Mouse (Mus musculus): ENCODE measurements around the gene Cdhr3. TPM values are rescaled to one million over a fixed set of nuclear protein-coding genes. Genes with fewer than 3 reads are reported as not detected.
"Not testable (repeated sequence)": the region's sequence is repeated elsewhere in the genome, so short reads cannot be mapped to it uniquely, and the experiment has no call there.

The Cdhr3 gene
- polyA plus RNA-seq, 1 experiment from 2014 or later, result 0.32 TPM

- Histone ChIP-seq H3K27me3 (ENCODE audit: control insufficient read depth, insufficient read depth, low read length) (no peaks in the 10 kb centered on the region), H3K9me3 (ENCODE audit: control insufficient read depth, low read length) (no peaks in the 10 kb centered on the region), H3K4me2 (replicated peaks; ENCODE audit: low read depth, low read length) (no peak overlapping the region), H3K4me3 (ENCODE audit: low read depth, low read length) (no peak overlapping the region), H3K36me3 (ENCODE audit: control insufficient read depth, insufficient read depth, low read length) (no peaks in the 10 kb centered on the region), H3K9ac (ENCODE audit: low read depth, low read length) (no peak overlapping the region), H3K4me1 (replicated peaks; ENCODE audit: control insufficient read depth, insufficient read depth, low read length) (no peaks in the 10 kb centered on the region; the same call in 1 of the 2 replicates), H3K27ac (ENCODE audit: low read depth, low read length) (no peak overlapping the region)
- DNase-seq (ENCODE audit: low spot score) (peak; percentile 39), ATAC-seq (ENCODE audit: low FRiP score) (no peak)
- WGBS, result 41% methylated on average over 3 of the region's 3 CpGs
These were observed 82.6 kb downstream of the Cdhr3 start for GRCm38 (mm10) chr12:33010026-33010425.

- Histone ChIP-seq H3K4me2 (replicated peaks; ENCODE audit: low read depth, low read length) (no peak overlapping the region), H3K27me3 (ENCODE audit: control insufficient read depth, insufficient read depth, low read length) (no peaks in the 10 kb centered on the region), H3K9me3 (ENCODE audit: control insufficient read depth, low read length) (no peaks in the 10 kb centered on the region), H3K9ac (ENCODE audit: low read depth, low read length) (no peak overlapping the region), H3K36me3 (ENCODE audit: control insufficient read depth, insufficient read depth, low read length) (no peaks in the 10 kb centered on the region), H3K27ac (ENCODE audit: low read depth, low read length) (no peak overlapping the region), H3K4me1 (replicated peaks; ENCODE audit: control insufficient read depth, insufficient read depth, low read length) (no peaks in the 10 kb centered on the region; the same call in 1 of the 2 replicates), H3K4me3 (ENCODE audit: low read depth, low read length) (no peak overlapping the region)
- ATAC-seq (ENCODE audit: low FRiP score) (no peak), DNase-seq (ENCODE audit: low spot score) (no peak)
- 94% methylated on average over 6 of the region's 6 CpGs for WGBS
These were observed 83.3 kb downstream of the Cdhr3 start for GRCm38 (mm10) chr12:33009206-33009966.

- H3K27me3 ChIP-seq (ENCODE audit: control insufficient read depth, insufficient read depth, low read length), result no peaks in the 10 kb centered on the region
- no peaks in the 10 kb centered on the region; the same call in 1 of the 2 replicates for H3K4me1 ChIP-seq (replicated peaks; ENCODE audit: control insufficient read depth, insufficient read depth, low read length)
- H3K9ac ChIP-seq (ENCODE audit: low read depth, low read length), result no peak overlapping the region
- H3K9me3 ChIP-seq (ENCODE audit: control insufficient read depth, low read length), result no peaks in the 10 kb centered on the region
- no peak overlapping the region for H3K27ac ChIP-seq (ENCODE audit: low read depth, low read length)
- H3K4me2 ChIP-seq (replicated peaks; ENCODE audit: low read depth, low read length), result no peak overlapping the region
- DNase-seq (ENCODE audit: low spot score), result no peak
- no peak for ATAC-seq (ENCODE audit: low FRiP score)
- no peak overlapping the region for H3K4me3 ChIP-seq (ENCODE audit: low read depth, low read length)
- 55% methylated on average over 7 of the region's 7 CpGs for WGBS
- H3K36me3 ChIP-seq (ENCODE audit: control insufficient read depth, insufficient read depth, low read length), result no peaks in the 10 kb centered on the region
These were observed 84.2 kb downstream of the Cdhr3 start for GRCm38 (mm10) chr12:33008305-33009110.

GRCm38 (mm10) chr12:33007176-33007575 lies 85.5 kb downstream of the Cdhr3 start:
- H3K9me3 ChIP-seq (ENCODE audit: control insufficient read depth, low read length), result no peaks in the 10 kb centered on the region
- ATAC-seq (ENCODE audit: low FRiP score) (no peak), DNase-seq (ENCODE audit: low spot score) (no peak)
- no peak overlapping the region for H3K4me2 ChIP-seq (replicated peaks; ENCODE audit: low read depth, low read length)
- H3K4me1 ChIP-seq (replicated peaks; ENCODE audit: control insufficient read depth, insufficient read depth, low read length), result no peaks in the 10 kb centered on the region; the same call in 1 of the 2 replicates
- H3K4me3 ChIP-seq (ENCODE audit: low read depth, low read length), result no peak overlapping the region
- H3K36me3 ChIP-seq (ENCODE audit: control insufficient read depth, insufficient read depth, low read length), result no peaks in the 10 kb centered on the region
- WGBS, result 89% methylated on average over 2 of the region's 2 CpGs
- no peak overlapping the region for H3K9ac ChIP-seq (ENCODE audit: low read depth, low read length)
- no peak overlapping the region for H3K27ac ChIP-seq (ENCODE audit: low read depth, low read length)
- H3K27me3 ChIP-seq (ENCODE audit: control insufficient read depth, insufficient read depth, low read length), result no peaks in the 10 kb centered on the region

- no peak overlapping the region for H3K4me3 ChIP-seq (ENCODE audit: low read depth, low read length)
- H3K27ac ChIP-seq (ENCODE audit: low read depth, low read length), result no peak overlapping the region
- no peaks in the 10 kb centered on the region for H3K36me3 ChIP-seq (ENCODE audit: control insufficient read depth, insufficient read depth, low read length)
- ATAC-seq (ENCODE audit: low FRiP score) (no peak), DNase-seq (ENCODE audit: low spot score) (no peak)
- H3K4me1 ChIP-seq (replicated peaks; ENCODE audit: control insufficient read depth, insufficient read depth, low read length), result no peaks in the 10 kb centered on the region; the same call in 1 of the 2 replicates
- H3K9ac ChIP-seq (ENCODE audit: low read depth, low read length), result no peak overlapping the region
- H3K4me2 ChIP-seq (replicated peaks; ENCODE audit: low read depth, low read length), result no peak overlapping the region
- no peaks in the 10 kb centered on the region for H3K9me3 ChIP-seq (ENCODE audit: control insufficient read depth, low read length)
- no peaks in the 10 kb centered on the region for H3K27me3 ChIP-seq (ENCODE audit: control insufficient read depth, insufficient read depth, low read length)
- WGBS, result 78% methylated on average over 5 of the region's 5 CpGs
These were observed 86.8 kb downstream of the Cdhr3 start for GRCm38 (mm10) chr12:33005858-33006257.

GRCm38 (mm10) chr12:33003339-33003965 lies 89.2 kb downstream of the Cdhr3 start:
- Histone ChIP-seq H3K4me3 (ENCODE audit: low read depth, low read length) (no peak overlapping the region), H3K4me2 (replicated peaks; ENCODE audit: low read depth, low read length) (no peak overlapping the region), H3K9me3 (ENCODE audit: control insufficient read depth, low read length) (no peaks in the 10 kb centered on the region), H3K36me3 (ENCODE audit: control insufficient read depth, insufficient read depth, low read length) (no peaks in the 10 kb centered on the region), H3K27ac (ENCODE audit: low read depth, low read length) (no peak overlapping the region), H3K27me3 (ENCODE audit: control insufficient read depth, insufficient read depth, low read length) (no peaks in the 10 kb centered on the region), H3K9ac (ENCODE audit: low read depth, low read length) (no peak overlapping the region), H3K4me1 (replicated peaks; ENCODE audit: control insufficient read depth, insufficient read depth, low read length) (no peaks in the 10 kb centered on the region)
- WGBS, result 72% methylated on average over 8 of the region's 8 CpGs
- no peak for DNase-seq (ENCODE audit: low spot score)
- ATAC-seq (ENCODE audit: low FRiP score), result no peak

- ATAC-seq (ENCODE audit: low FRiP score), result no peak
- 77% methylated on average over 4 of the region's 4 CpGs for WGBS
- Histone ChIP-seq H3K4me2 (replicated peaks; ENCODE audit: low read depth, low read length) (no peak overlapping the region), H3K9ac (ENCODE audit: low read depth, low read length) (no peak overlapping the region), H3K9me3 (ENCODE audit: control insufficient read depth, low read length) (no peaks in the 10 kb centered on the region), H3K36me3 (ENCODE audit: control insufficient read depth, insufficient read depth, low read length) (no peaks in the 10 kb centered on the region), H3K4me3 (ENCODE audit: low read depth, low read length) (no peak overlapping the region), H3K4me1 (replicated peaks; ENCODE audit: control insufficient read depth, insufficient read depth, low read length) (no peaks in the 10 kb centered on the region), H3K27ac (ENCODE audit: low read depth, low read length) (no peak overlapping the region), H3K27me3 (ENCODE audit: control insufficient read depth, insufficient read depth, low read length) (no peaks in the 10 kb centered on the region)
- DNase-seq (ENCODE audit: low spot score), result no peak
These were observed 92.3 kb downstream of the Cdhr3 start for GRCm38 (mm10) chr12:33000402-33000801.

- H3K9me3 ChIP-seq (ENCODE audit: control insufficient read depth, low read length); DNase-seq (ENCODE audit: low spot score); H3K4me2 ChIP-seq (replicated peaks; ENCODE audit: low read depth, low read length); H3K9ac ChIP-seq (ENCODE audit: low read depth, low read length); H3K36me3 ChIP-seq (ENCODE audit: control insufficient read depth, insufficient read depth, low read length); H3K4me3 ChIP-seq (ENCODE audit: low read depth, low read length); H3K27me3 ChIP-seq (ENCODE audit: control insufficient read depth, insufficient read depth, low read length); H3K27ac ChIP-seq (ENCODE audit: low read depth, low read length); ATAC-seq (ENCODE audit: low FRiP score); H3K4me1 ChIP-seq (replicated peaks; ENCODE audit: control insufficient read depth, insufficient read depth, low read length): not testable (repeated sequence)
- WGBS, result 49% methylated on average over 3 of the region's 3 CpGs
These were observed 92.9 kb downstream of the Cdhr3 start for GRCm38 (mm10) chr12:32999778-33000177.

Data from hindbrain, embryonic 11.5 days (tissue).